ENCODE assay signal across 7 mouse cellular contexts in genomic region chr4:32238366-32238854, GRCm38 (mm10). TPM values are rescaled to one million over a fixed set of nuclear protein-coding genes. Genes with fewer than 3 reads are reported as not detected.
DNase-seq lines count a peak whose midpoint lies in the region; ATAC-seq lines count a peak whose summit lies in the region.

Bach2 (plus strand) TSS chr4:32238804.

- WGBS in limb, embryonic 10.5 days = under 1% methylated on average over 69 of the region's 69 CpGs
- WGBS in midbrain, embryonic 13.5 days = under 1% methylated on average over 54 of the region's 69 CpGs

- H3K27ac ChIP-seq in limb, embryonic 10.5 days = peak within 1 kb of the TSS; percentile 99
- peak within 1 kb of the TSS; percentile 98 for H3K27ac ChIP-seq in midbrain, embryonic 13.5 days

- peak; percentile 89 for ATAC-seq in midbrain, embryonic 13.5 days

- peaks cover 85% of the 10 kb centered on the region for H3K4me1 ChIP-seq in limb, embryonic 10.5 days
- peaks cover 44% of the 10 kb centered on the region for H3K4me1 ChIP-seq in midbrain, embryonic 13.5 days (replicated peaks)

- H3K4me3 ChIP-seq in limb, embryonic 10.5 days = peak within 1 kb of the TSS; percentile 98
- peak within 1 kb of the TSS; percentile 80 for H3K4me3 ChIP-seq in midbrain, embryonic 13.5 days (replicated peaks)

- peak; percentile 93 for DNase-seq in adrenal gland, adult 2 months
- peak; percentile 96 for DNase-seq in embryo, embryonic 11 days
- peak; percentile 99 for DNase-seq in heart, adult 11 months
- peak; percentile 88 for DNase-seq in kidney, adult 18-20 months
- DNase-seq in limb, embryonic 10.5 days (ENCODE audit: low spot score) = peak; percentile 91
- DNase-seq in spleen, adult 18-20 months = peak; percentile 90 to 94

- H3K27me3 ChIP-seq in limb, embryonic 10.5 days (ENCODE audit: low read depth, poor library complexity, severe bottlenecking) = no peaks in the 10 kb centered on the region
- H3K27me3 ChIP-seq in midbrain, embryonic 13.5 days = peaks cover 7% of the 10 kb centered on the region

- no peaks in the 10 kb centered on the region for H3K9me3 ChIP-seq in limb, embryonic 10.5 days (replicated peaks)
- no peaks in the 10 kb centered on the region for H3K9me3 ChIP-seq in midbrain, embryonic 13.5 days

- H3K36me3 ChIP-seq in limb, embryonic 10.5 days = no peaks in the 10 kb centered on the region
- no peaks in the 10 kb centered on the region for H3K36me3 ChIP-seq in midbrain, embryonic 13.5 days

- H3K4me2 ChIP-seq in midbrain, embryonic 13.5 days (replicated peaks) = peak within 1 kb of the TSS; percentile 80

- H3K9ac ChIP-seq in midbrain, embryonic 13.5 days (replicated peaks) = peak within 1 kb of the TSS; percentile 96

RNA-seq across cellular contexts. Expression of gene Bach2, which starts in this region (rescaled TPM):
- total RNA-seq in adrenal gland, adult 2 months (2021) = 1 to 10 TPM; 2.2 to 2.9 TPM
- 0.35 and 0.61 TPM in 2 replicates for polyA plus RNA-seq in adrenal gland, adult 2 months (2012; rRNA removed)
- 23.0 and 23.5 TPM in 2 replicates for polyA plus RNA-seq in limb, embryonic 10.5 days (2016; fragmentation: Nextera tagmentation; extraction: Ambion mirVana)
- 21.3 and 22.7 TPM in 2 replicates for polyA plus RNA-seq in midbrain, embryonic 13.5 days (2015; fragmentation: Nextera tagmentation; extraction: Ambion mirVana)

Comparison
In these comparisons a context has a peak if more than half of its experiments do, and no peak if none do; other contexts are left out.
1. Peak in every context shown above with its lines: DNase-seq, ATAC-seq, H3K4me3 ChIP-seq and H3K27ac ChIP-seq.
2. RNA of gene Bach2 (polyA plus RNA-seq): 23.0 to 23.5 TPM in limb, embryonic 10.5 days and 21.3 to 22.7 TPM in midbrain, embryonic 13.5 days; 0.35 to 0.61 TPM in adrenal gland, adult 2 months; every median in the first group is over 10 times any median in the second.